Mouse (Mus musculus) layer of hippocampus, postnatal 10 days (tissue): ENCODE data around the gene Cyp4f39. TPM values are rescaled to one million over a fixed set of nuclear protein-coding genes. Genes with fewer than 3 reads are reported as not detected.

ENCODE experiments used
- DNase-seq, 2 experiments: peaks; one replicate each; pipeline ENCODE4 v3.0.0; 2021; ENCODE audit warnings: low spot score in 2 of 2
- long read RNA-seq: library from polyadenylated mRNA; stranded (forward); transcript quantifications from one replicate; pipeline ENCODE4 v2.0.0, GENCODE M21; 2023
- total RNA-seq, 2 experiments: library from RNA; stranded (reverse); gene quantifications; 2 replicates each; pipeline ENCODE4 v1.2.3; 2021

Gene Cyp4f39
- not detected for total RNA-seq
- long read RNA-seq = 0 reads

GRCm38 (mm10) chr17:32452482-32452881 lies at the start of gene Cyp4f39:
Gene Cyp4f39 (plus strand): TSS chr17:32452723.
- no peak for DNase-seq

DNA sequence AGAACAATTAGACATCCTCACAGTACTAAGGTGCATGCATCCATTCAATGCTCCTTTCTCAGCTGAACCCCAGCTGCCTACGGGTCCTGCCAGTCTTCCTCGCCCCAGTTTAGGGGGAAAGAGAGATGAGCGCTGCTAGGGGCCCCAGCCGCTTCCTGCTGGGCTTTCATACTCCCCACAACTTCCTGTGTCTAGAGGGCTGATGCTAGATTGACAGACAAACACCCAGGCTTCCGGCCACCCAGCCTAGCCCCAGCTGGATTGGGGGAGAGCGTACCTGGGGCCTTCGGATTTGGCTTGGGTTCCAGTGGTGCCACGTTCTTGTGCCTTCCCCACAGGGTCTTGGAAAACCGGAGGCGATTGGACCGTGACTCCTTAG lies 49.8 kb upstream of the Cyp4f39 start:
- DNase-seq = no peak

DNA sequence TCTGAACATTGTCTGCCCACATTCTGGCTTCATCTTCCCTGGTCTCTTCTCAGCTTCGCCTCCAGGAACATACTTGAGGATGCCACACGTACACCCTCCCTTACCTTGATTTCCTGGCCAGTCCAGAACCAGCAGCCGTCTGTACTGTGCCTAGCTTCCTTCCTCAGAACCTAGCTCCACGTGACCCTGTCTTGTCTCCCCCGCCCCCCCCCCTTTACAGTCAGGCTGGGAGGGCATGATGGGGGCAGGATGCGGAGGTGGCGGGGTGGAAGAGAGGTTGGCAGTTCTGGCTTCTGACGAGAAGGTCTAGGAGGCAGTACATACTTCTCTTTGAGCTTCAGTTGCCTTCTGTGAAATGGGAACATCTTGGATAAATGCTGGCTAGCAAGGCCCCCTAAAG lies 49.1 kb upstream of the Cyp4f39 start, which contains the start of gene Rasal3:
Gene Rasal3 (minus strand): TSS at position 167 of the 400 bp plus-strand sequence.
- DNase-seq = no peak

DNA sequence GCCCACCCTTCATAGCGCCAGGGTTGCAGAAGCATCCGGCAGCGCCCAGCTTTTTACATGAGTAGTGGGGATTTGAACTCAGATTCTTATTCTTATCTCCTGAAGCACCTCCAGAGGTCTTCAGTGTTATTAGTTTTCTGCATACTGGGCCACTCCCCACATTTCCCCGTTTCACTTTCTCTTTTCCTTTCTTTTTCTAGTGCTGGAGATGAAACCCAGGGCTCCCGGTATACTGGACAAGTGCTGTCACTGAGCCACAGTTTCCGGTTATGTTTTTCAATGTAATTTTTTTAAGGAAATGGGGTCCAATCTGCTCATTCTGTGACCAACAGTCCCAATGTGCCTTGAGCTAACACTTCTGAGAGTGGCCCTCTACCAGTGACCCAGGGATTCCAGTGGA lies 40.6 kb upstream of the Cyp4f39 start:
- no peak for DNase-seq

DNA sequence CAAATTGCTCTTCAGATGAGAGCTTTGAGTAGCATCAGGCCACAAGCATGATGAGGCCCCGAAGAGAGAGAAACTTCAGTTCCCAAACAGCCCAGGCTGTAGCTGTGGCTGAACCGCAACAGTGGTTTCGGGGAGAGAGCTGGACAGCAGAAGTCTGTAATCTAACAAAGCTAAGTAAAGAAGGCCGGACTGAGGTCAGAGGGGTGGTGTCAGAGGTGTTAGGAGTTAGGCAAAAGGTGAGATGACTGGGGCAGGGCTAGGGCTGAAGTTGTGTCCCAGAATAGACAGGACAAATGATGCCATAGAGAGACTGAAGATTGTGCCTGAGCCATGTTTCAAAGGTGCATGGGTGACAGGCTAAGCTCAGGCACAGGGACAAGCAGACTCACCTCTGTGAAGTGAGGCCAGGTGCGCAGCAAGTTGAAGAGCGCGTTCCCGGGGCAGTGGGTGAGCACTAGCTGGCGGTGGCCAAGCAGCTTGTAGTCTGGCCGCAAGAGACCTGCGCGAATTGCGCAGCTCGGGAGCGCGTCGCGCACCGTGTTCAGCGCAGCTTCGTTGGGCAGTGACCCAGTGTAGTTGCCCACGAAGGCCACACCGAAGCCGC lies 37.0 kb upstream of the Cyp4f39 start:
- no peak for DNase-seq

- no peak for DNase-seq
Measured at GRCm38 (mm10) chr17:32416771-32417170, 35.8 kb upstream of the Cyp4f39 start.

DNA sequence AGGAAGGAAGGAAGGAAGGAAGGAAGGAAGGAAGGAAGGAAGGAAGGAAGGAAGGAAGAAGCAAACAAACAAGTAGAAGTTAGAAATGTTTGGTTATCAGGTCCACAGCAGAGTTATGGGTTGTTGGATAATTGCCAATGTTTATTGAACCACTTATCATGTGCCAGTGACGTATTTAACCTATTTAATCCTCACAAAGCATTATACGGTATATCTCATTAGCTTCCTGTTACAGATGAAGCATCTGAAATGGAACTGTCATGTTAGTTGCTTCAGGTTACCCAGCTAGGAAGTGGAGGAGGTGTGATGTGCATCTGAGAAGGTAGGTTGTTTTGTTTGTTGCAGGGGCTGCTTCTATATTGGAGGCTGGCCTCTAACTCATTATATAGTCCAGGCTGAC lies 32.5 kb upstream of the Cyp4f39 start:
- no peak for DNase-seq

- no peak for DNase-seq
Measured at GRCm38 (mm10) chr17:32420781-32421180, 31.7 kb upstream of the Cyp4f39 start.

DNA sequence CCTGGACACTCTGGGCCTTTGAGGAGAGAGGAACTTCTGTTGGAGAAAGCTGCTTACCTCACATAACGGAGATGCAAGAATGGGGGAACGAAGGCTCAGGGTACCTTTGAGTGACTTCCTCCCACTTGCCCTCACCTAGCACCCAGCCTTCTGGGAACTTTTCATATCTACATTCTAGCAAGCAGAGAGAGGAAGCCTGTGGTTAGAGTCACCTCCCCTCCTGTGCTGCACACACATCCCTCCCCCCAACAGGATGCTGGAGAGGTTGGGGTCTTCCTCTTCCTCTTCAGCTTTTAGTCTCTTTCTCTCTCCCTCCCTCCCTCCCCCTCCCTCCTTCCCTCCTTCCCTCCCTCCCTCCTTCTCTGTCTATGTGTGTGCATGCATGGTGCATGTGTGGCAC lies 28.5 kb upstream of the Cyp4f39 start, which contains the start of gene Pglyrp2:
Gene Pglyrp2 (minus strand): TSS at position 134 of the 400 bp plus-strand sequence.
- no peak for DNase-seq

- DNase-seq = no peak
Measured at GRCm38 (mm10) chr17:32426610-32427009, 25.9 kb upstream of the Cyp4f39 start.

DNA sequence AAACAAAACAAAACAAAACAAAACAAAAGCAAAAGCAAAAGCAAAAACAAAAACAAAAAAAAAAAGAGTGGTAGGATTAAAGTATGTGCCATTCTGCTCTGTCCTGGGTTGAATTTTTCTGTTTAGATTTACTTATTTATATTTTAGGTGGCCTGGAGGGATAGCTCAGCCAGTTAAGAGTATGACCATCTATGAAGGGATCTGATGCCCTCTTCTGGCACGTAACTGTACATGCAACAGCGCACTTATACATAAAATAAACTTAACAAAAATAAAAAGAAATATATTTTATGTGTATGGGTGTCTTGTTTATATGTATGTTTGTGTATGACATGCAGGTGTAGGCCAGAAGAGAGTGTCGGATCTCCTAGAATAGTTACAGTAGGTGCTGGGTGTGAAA lies 20.6 kb upstream of the Cyp4f39 start:
- no peak for DNase-seq

DNA sequence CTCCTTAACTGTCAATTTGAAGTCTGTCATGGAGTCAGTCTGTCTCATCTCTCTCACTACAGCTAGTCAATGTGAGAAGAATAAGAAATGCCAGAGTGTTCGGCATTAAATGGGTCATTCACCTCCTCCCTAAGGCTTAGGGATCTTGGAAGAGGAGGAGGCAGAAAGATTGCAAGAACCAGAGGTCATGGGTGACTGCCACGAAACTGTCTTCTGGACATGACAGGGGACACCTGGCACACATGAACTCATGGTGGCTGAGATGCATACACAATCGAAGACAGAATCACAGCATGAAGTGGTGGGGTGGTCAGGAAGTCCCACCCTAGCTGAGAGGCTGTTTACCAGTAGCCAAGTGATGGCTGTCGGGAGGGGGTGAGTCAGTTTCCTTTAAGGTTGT lies 18.2 kb upstream of the Cyp4f39 start:
- DNase-seq = no peak

GRCm38 (mm10) chr17:32435151-32435550 lies 17.4 kb upstream of the Cyp4f39 start:
- no peak for DNase-seq

GRCm38 (mm10) chr17:32437106-32437505 lies 15.4 kb upstream of the Cyp4f39 start:
- no peak for DNase-seq

DNA sequence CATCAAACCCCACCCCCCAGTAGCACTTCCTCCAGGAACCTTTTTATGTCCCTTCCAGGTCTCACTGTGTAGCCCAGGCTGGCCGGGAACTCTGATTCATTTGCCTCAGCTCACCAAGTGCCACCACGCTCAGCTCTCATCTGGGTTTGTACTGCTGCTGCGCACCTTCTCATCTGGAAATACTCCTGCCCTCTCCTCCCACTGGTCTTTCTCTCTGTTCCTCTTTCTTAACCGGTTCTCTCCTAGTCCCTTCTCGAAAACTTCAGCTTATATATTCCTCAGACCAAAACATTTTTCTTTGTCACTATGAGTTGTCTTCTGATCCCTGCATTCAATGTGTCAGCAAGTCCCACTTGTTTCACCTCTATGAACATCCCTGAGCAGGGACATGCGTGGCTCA lies 9.3 kb upstream of the Cyp4f39 start:
- DNase-seq = no peak

- peak in 1 of 2 experiments; percentile 11 for DNase-seq
Measured at GRCm38 (mm10) chr17:32445016-32445415, 7.5 kb upstream of the Cyp4f39 start.

DNA sequence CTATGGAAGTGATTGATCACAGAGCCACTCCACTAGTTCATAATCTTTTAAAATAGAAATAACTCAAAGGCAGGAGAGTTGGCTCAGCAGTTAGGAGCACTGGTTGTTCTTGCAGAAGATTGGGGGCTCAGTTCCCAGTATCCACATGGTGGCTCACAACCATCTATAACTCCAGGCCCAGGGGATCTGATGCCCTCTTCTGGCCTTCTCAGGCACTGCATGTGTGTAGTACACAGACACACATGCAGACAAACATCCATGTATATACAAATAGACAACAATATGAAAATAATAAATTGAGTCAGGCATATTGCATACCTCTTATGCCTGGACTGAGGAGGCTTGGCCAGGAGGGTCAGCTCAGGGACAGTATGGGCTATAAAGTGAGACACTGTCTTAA lies 5.3 kb upstream of the Cyp4f39 start:
- no peak for DNase-seq

DNA sequence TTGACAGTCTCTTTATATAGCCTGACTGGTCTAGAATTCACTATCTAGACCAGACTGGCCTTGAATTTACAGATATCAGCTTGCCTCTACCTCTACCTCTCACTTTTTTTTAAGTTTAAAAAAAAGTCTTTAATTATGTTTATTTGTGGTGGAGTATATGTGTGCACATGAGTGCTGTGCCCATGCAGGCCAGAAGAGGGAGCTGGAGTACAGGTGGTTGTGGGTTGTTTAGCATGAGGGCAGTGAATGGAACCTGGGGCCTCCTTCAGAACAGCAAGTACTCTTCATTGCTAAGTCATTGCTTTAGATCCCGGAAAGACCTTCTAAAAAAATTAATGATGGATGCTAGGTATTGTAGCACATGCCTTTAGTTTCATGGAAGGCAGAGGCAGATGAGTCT lies 3.5 kb upstream of the Cyp4f39 start:
- DNase-seq = no peak

- DNase-seq = no peak
Measured at GRCm38 (mm10) chr17:32450844-32451537, 1.5 kb upstream of the Cyp4f39 start.

GRCm38 (mm10) chr17:32454188-32454587 lies 1.7 kb downstream of the Cyp4f39 start:
- DNase-seq = no peak

- no peak for DNase-seq
Measured at GRCm38 (mm10) chr17:32454997-32455396, 2.5 kb downstream of the Cyp4f39 start.

DNA sequence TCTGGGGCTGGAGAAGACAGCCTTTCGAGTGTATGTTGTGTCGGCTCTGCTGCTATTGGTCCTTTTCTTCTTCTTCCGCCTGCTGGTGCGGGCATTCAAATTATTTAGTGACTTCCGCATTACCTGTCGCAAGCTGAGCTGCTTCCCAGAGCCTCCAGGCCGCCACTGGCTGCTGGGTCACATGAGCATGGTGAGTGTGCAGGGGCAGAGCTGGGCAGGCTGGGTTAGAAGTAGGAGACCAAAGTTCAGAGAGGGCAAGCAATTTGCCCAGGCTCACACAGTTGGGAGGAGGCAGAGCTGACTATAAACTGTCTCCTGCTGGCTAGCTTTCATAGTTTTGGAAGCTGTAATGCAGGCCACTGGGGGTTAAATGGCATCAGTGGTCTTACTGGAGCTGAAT lies 16.0 kb downstream of the Cyp4f39 start:
- DNase-seq = no peak

GRCm38 (mm10) chr17:32470795-32471194 lies 18.3 kb downstream of the Cyp4f39 start:
- no peak for DNase-seq
